Mouse (Mus musculus): ENCODE measurements at regions not wholly inside any gene's neighbourhood (a gene's known extent, or its start where the extent isn't known, plus 50 kb on each side); places are given as distances from the start of the nearest gene placed in this dataset.

- no peak for TF ChIP-seq MAFK (IDR thresholded peaks at IDR 0.05; ENCODE audit: insufficient read depth, low read depth, low read length)
- no peak for TF ChIP-seq CHD2 (IDR thresholded peaks at IDR 0.05; ENCODE audit: low read depth, low read length)
- TF ChIP-seq ZNF384 (IDR thresholded peaks at IDR 0.05; ENCODE audit: low read depth, low read length): no peak
- TF ChIP-seq ZC3H11A (IDR thresholded peaks at IDR 0.05; ENCODE audit: borderline replicate concordance, low read depth, low read length): no peak
- TF ChIP-seq HCFC1 (IDR thresholded peaks at IDR 0.05; ENCODE audit: borderline replicate concordance, insufficient read depth, low read length): no peak
These were observed 481.8 kb upstream of the Smim15 start for GRCm38 (mm10) chr13:107562463-107562862.
